Comparison of ENCODE assay signal across 19 mouse cellular contexts in genomic region chr5:42464814-42465213, GRCm38 (mm10).
DNase-seq lines count a peak whose midpoint lies in the region; ATAC-seq and TF ChIP-seq lines count a peak whose summit lies in the region.
"Had no signal": no experiment of that assay in that cellular context is flagged by ENCODE, and none has a peak within 500 bp of the region (broad histone marks: within the 10 kb centered on the region; RNA-seq: fewer than 3 reads in every experiment).

No protein-coding gene starts in this region.

- TF ChIP-seq EP300 in MEL (IDR thresholded peaks at IDR 0.05; ENCODE audit: low read depth in 1 of 2, low read length in 2 of 2): no peak

- H3K27me3 ChIP-seq in hindbrain, embryonic 16.5 days (replicated peaks; ENCODE audit: control insufficient read depth, insufficient read depth, low read length): no peaks in the 10 kb centered on the region
- no peaks in the 10 kb centered on the region for H3K27me3 ChIP-seq in hindbrain, embryonic 13.5 days
- no peaks in the 10 kb centered on the region for H3K27me3 ChIP-seq in MEL (ENCODE audit: control insufficient read depth in 1 of 2, insufficient read depth in 2 of 2, low read length in 2 of 2)
- H3K27me3 ChIP-seq: embryonic facial prominence, embryonic 12.5 days; liver, embryonic 12.5 days; neural tube, embryonic 12.5 days had no signal

- H3K4me2 ChIP-seq in hindbrain, embryonic 16.5 days (ENCODE audit: low read length): no peak overlapping the region
- no peak overlapping the region for H3K4me2 ChIP-seq in hindbrain, embryonic 13.5 days
- H3K4me2 ChIP-seq: embryonic facial prominence, embryonic 12.5 days; liver, embryonic 12.5 days; neural tube, embryonic 12.5 days had no signal

- H3K9me3 ChIP-seq in hindbrain, embryonic 16.5 days (ENCODE audit: control insufficient read depth, low read length): no peaks in the 10 kb centered on the region
- H3K9me3 ChIP-seq in hindbrain, embryonic 13.5 days: no peaks in the 10 kb centered on the region
- H3K9me3 ChIP-seq in MEL (replicated peaks; ENCODE audit: insufficient read depth, low read length): no peaks in the 10 kb centered on the region
- H3K9me3 ChIP-seq: embryonic facial prominence, embryonic 12.5 days; forebrain, embryonic 10.5 days; G1E; limb, embryonic 10.5 days; liver, embryonic 12.5 days; neural tube, embryonic 12.5 days had no signal

- no peak overlapping the region for H3K4me3 ChIP-seq in hindbrain, embryonic 16.5 days (ENCODE audit: low read length)
- no peak overlapping the region for H3K4me3 ChIP-seq in hindbrain, embryonic 13.5 days
- H3K4me3 ChIP-seq in MEL (ENCODE audit: control insufficient read depth in 1 of 2, insufficient read depth in 1 of 2, low read depth in 2 of 2, low read length in 2 of 2): no peak overlapping the region
- H3K4me3 ChIP-seq: embryonic facial prominence, embryonic 12.5 days; forebrain, embryonic 10.5 days; limb, embryonic 10.5 days; liver, embryonic 12.5 days; neural tube, embryonic 12.5 days had no signal

- no peaks in the 10 kb centered on the region for H3K4me1 ChIP-seq in hindbrain, embryonic 16.5 days (ENCODE audit: control insufficient read depth, insufficient read depth, low read depth, low read length)
- no peaks in the 10 kb centered on the region for H3K4me1 ChIP-seq in hindbrain, embryonic 13.5 days (replicated peaks)
- H3K4me1 ChIP-seq in MEL (ENCODE audit: control insufficient read depth in 1 of 2, insufficient read depth in 2 of 2, low read length in 2 of 2): no peaks in the 10 kb centered on the region
- H3K4me1 ChIP-seq: embryonic facial prominence, embryonic 12.5 days; forebrain, embryonic 10.5 days; limb, embryonic 10.5 days; liver, embryonic 12.5 days; neural tube, embryonic 12.5 days had no signal

- no peaks in the 10 kb centered on the region for H3K36me3 ChIP-seq in hindbrain, embryonic 16.5 days (ENCODE audit: control insufficient read depth, insufficient read depth, low read length)
- H3K36me3 ChIP-seq in hindbrain, embryonic 13.5 days: no peaks in the 10 kb centered on the region
- no peaks in the 10 kb centered on the region for H3K36me3 ChIP-seq in MEL (ENCODE audit: control insufficient read depth in 1 of 2, insufficient read depth in 2 of 2, low read length in 2 of 2)
- H3K36me3 ChIP-seq: embryonic facial prominence, embryonic 12.5 days; forebrain, embryonic 10.5 days; G1E; limb, embryonic 10.5 days; liver, embryonic 12.5 days; neural tube, embryonic 12.5 days had no signal

- no peaks in the 10 kb centered on the region for H3K79me2 ChIP-seq in MEL (ENCODE audit: control insufficient read depth, insufficient read depth, low read length, poor library complexity)

- H3K9ac ChIP-seq in hindbrain, embryonic 16.5 days (ENCODE audit: low read depth, low read length): no peak overlapping the region
- no peak overlapping the region for H3K9ac ChIP-seq in hindbrain, embryonic 13.5 days
- H3K9ac ChIP-seq in MEL (ENCODE audit: control insufficient read depth, low read depth, low read length, poor library complexity, severe bottlenecking): no peak overlapping the region
- H3K9ac ChIP-seq: embryonic facial prominence, embryonic 12.5 days; liver, embryonic 12.5 days; neural tube, embryonic 12.5 days had no signal

- TF ChIP-seq POLR2A in MEL (IDR thresholded peaks at IDR 0.05; ENCODE audit: control insufficient read depth in 1 of 2, insufficient read depth in 1 of 2, low read depth in 1 of 2, low read length in 2 of 2, poor library complexity in 1 of 2): no peak
- TF ChIP-seq POLR2A in brain, embryonic 14.5 days (IDR thresholded peaks at IDR 0.05; ENCODE audit: borderline replicate concordance, extremely low read depth, insufficient read depth, insufficient read length, poor library complexity, severe bottlenecking): no peak

- peak; percentile 69 for ATAC-seq in hindbrain, embryonic 16.5 days
- no peak for ATAC-seq in hindbrain, embryonic 13.5 days (ENCODE audit: low FRiP score)
- ATAC-seq: liver, embryonic 12.5 days; midbrain, embryonic 16.5 days had no signal

- no peak for TF ChIP-seq RAD21 in MEL (IDR thresholded peaks at IDR 0.05; ENCODE audit: low read depth, low read length)

- DNase-seq in MEL (ENCODE audit: low read depth, low spot score): no peak
- DNase-seq in brain, embryonic 14.5 days (ENCODE audit: low read depth): peak; percentile 61
- DNase-seq in cerebellum, postnatal 10 days: peak; percentile 93 to 94
- no peak for DNase-seq in urinary bladder, postnatal 10 days (ENCODE audit: low spot score)
- DNase-seq in lung, postnatal 10 days: no peak
- DNase-seq: adrenal gland, postnatal 36 days; kidney, adult 2 months; kidney, postnatal 36 days; spleen, adult 18-20 months; thymus, postnatal 25 days had no signal

- H3K27ac ChIP-seq in hindbrain, embryonic 16.5 days (ENCODE audit: low read depth, low read length): no peak overlapping the region
- H3K27ac ChIP-seq in hindbrain, embryonic 13.5 days: no peak overlapping the region
- no peak overlapping the region for H3K27ac ChIP-seq in MEL (ENCODE audit: control insufficient read depth, low read depth, low read length)
- H3K27ac ChIP-seq: embryonic facial prominence, embryonic 12.5 days; forebrain, embryonic 10.5 days; limb, embryonic 10.5 days; liver, embryonic 12.5 days; neural tube, embryonic 12.5 days had no signal

- TF ChIP-seq CTCF in MEL (IDR thresholded peaks at IDR 0.05 in 2 of 3, conservative IDR thresholded peaks at IDR 0.05 in 1 of 3; ENCODE audit: control insufficient read depth in 1 of 3, insufficient read depth in 1 of 3, low read depth in 2 of 3, low read length in 3 of 3, poor library complexity in 1 of 3, severe bottlenecking in 1 of 3): no peak
- TF ChIP-seq CTCF in brain, embryonic 14.5 days (IDR thresholded peaks at IDR 0.05; ENCODE audit: borderline replicate concordance, extremely low read depth, insufficient read depth, insufficient read length): no peak

TF ChIP-seq in MEL, 35 proteins besides CTCF, POLR2A, EP300 and RAD21:
- TF ChIP-seq MAFK (IDR thresholded peaks at IDR 0.05; ENCODE audit: borderline replicate concordance, low read depth, low read length) (no peak), TCF12 (IDR thresholded peaks at IDR 0.05; ENCODE audit: low read depth, low read length) (peak; percentile 31; the same call in 1 of the 2 replicates)

Comparison
In these comparisons a context has a peak if more than half of its experiments do, and no peak if none do; other contexts are left out.
1. DNase-seq: peak in brain, embryonic 14.5 days (single experiment) and cerebellum, postnatal 10 days (2 of 2); none in MEL (single experiment), urinary bladder, postnatal 10 days (single experiment) and lung, postnatal 10 days (single experiment).